Mouse (Mus musculus) CH12.LX (cell line): ENCODE measurements around the gene Gpx3. TPM values are rescaled to one million over a fixed set of nuclear protein-coding genes. Genes with fewer than 3 reads are reported as not detected.

Source experiments
- DNase-seq: peaks from one replicate; pipeline ENCODE4 v3.0.0-alpha.2; 2013; ENCODE audit errors: extremely low read depth
- H3K27ac ChIP-seq: 2 replicates; pipeline ENCODE4 v1.5.1; 2012; ENCODE audit warnings: low read depth, mild to moderate bottlenecking, control low read depth, moderate library complexity; ENCODE audit not compliant: insufficient read depth
- H3K27me3 ChIP-seq: replicated peaks from 2 replicates; pipeline ENCODE3; 2012; ENCODE audit warnings: inconsistent platforms
- H3K36me3 ChIP-seq, 2 experiments: replicated peaks in 1 of 2; 2 replicates each; pipeline versions ENCODE3 to v1.6.1; 2012; ENCODE audit warnings: inconsistent platforms in 1 of 2, low read length in 1 of 2, mild to moderate bottlenecking in 1 of 2, mixed read lengths in 1 of 2, moderate library complexity in 1 of 2; ENCODE audit not compliant: control insufficient read depth in 1 of 2, insufficient read depth in 1 of 2
- H3K4me1 ChIP-seq, 2 experiments: 2 replicates each; pipeline ENCODE4 v1.6.1; 2012; ENCODE audit warnings: inconsistent platforms in 1 of 2, moderate library complexity in 1 of 2; ENCODE audit not compliant: insufficient read depth in 2 of 2, control insufficient read depth in 1 of 2
- H3K4me2 ChIP-seq: 2 replicates; pipeline ENCODE4 v1.6.1; 2012; ENCODE audit warnings: low read depth, mild to moderate bottlenecking, control low read depth; ENCODE audit not compliant: poor library complexity, insufficient read depth, severe bottlenecking
- H3K4me3 ChIP-seq, 3 experiments: fragments of 150-350 bp in 1 of 3; sonication (generic) in 1 of 3; replicated peaks in 1 of 3; 2 replicates each; pipeline versions ENCODE3 to v1.5.1; 2011 to 2012; ENCODE audit warnings: low read depth in 2 of 3, low read length in 2 of 3, mild to moderate bottlenecking in 2 of 3, moderate library complexity in 2 of 3, control low read depth in 1 of 3, improper control_type of control experiment in 1 of 3, inconsistent platforms in 1 of 3, mixed read lengths in 1 of 3; ENCODE audit not compliant: poor library complexity in 1 of 3
- H3K79me2 ChIP-seq: replicated peaks from 2 replicates; pipeline ENCODE4 v1.6.1; 2012; ENCODE audit warnings: mild to moderate bottlenecking, moderate library complexity; ENCODE audit not compliant: control insufficient read depth, poor library complexity, insufficient read depth, severe bottlenecking; ENCODE audit errors: extremely low read depth
- H3K9ac ChIP-seq: 2 replicates; pipeline ENCODE4 v1.6.1; 2012; ENCODE audit warnings: low read depth, mild to moderate bottlenecking, control low read depth, moderate library complexity; ENCODE audit not compliant: insufficient read depth
- H3K9me3 ChIP-seq: replicated peaks from 2 replicates; pipeline ENCODE3; 2012; ENCODE audit warnings: low read length, inconsistent platforms, mixed read lengths
- BHLHE40 ChIP-seq: IDR thresholded peaks from 2 replicates; pipeline ENCODE4 v1.6.1; 2011; ENCODE audit warnings: mild to moderate bottlenecking, low read depth, low read length, improper control_type of control experiment
- CTCF ChIP-seq, 2 experiments: IDR thresholded peaks in 1 of 2; conservative IDR thresholded peaks in 1 of 2; 2 replicates each; pipeline ENCODE4 v1.5.1; 2011 to 2012; ENCODE audit warnings: low read depth in 2 of 2, low read length in 2 of 2, improper control_type of control experiment in 1 of 2, inconsistent platforms in 1 of 2, mild to moderate bottlenecking in 1 of 2, moderate library complexity in 1 of 2
- ETS1 ChIP-seq: conservative IDR thresholded peaks from 2 replicates; pipeline ENCODE4 v1.6.1; 2012; ENCODE audit warnings: low read depth, mild to moderate bottlenecking, inconsistent platforms, low read length, improper control_type of control experiment, moderate library complexity
- GABPA ChIP-seq: IDR thresholded peaks from 2 replicates; pipeline ENCODE4 v1.6.1; 2012; ENCODE audit warnings: low read depth, low read length, improper control_type of control experiment, inconsistent platforms; ENCODE audit not compliant: insufficient replicate concordance
- HCFC1 ChIP-seq: IDR thresholded peaks from 2 replicates; pipeline ENCODE4 v1.6.1; 2012; ENCODE audit warnings: low read depth, mild to moderate bottlenecking, inconsistent platforms, low read length, improper control_type of control experiment
- IRF4 ChIP-seq: IDR thresholded peaks from 2 replicates; pipeline ENCODE4 v1.6.1; 2014; ENCODE audit warnings: low read depth, mild to moderate bottlenecking, inconsistent platforms, low read length, improper control_type of control experiment
- JUN ChIP-seq: IDR thresholded peaks from 2 replicates; pipeline ENCODE4 v1.6.1; 2011; ENCODE audit warnings: low read depth, mild to moderate bottlenecking, low read length, improper control_type of control experiment, moderate library complexity; ENCODE audit not compliant: insufficient read depth
- JUND ChIP-seq: conservative IDR thresholded peaks from 2 replicates; pipeline ENCODE4 v1.6.1; 2011; ENCODE audit warnings: low read depth, low read length, improper control_type of control experiment
- MAFK ChIP-seq: IDR thresholded peaks from 2 replicates; pipeline ENCODE4 v1.6.1; 2011; ENCODE audit warnings: low read length, improper control_type of control experiment; ENCODE audit not compliant: insufficient replicate concordance
- MAZ ChIP-seq: IDR thresholded peaks from 2 replicates; pipeline ENCODE4 v1.6.1; 2012; ENCODE audit warnings: low read depth, mild to moderate bottlenecking, inconsistent platforms, low read length, improper control_type of control experiment, moderate library complexity
- MEF2A ChIP-seq: IDR thresholded peaks from 2 replicates; pipeline ENCODE4 v1.6.1; 2014; ENCODE audit warnings: low read depth, mild to moderate bottlenecking, inconsistent platforms, low read length, improper control_type of control experiment, borderline replicate concordance
- NRF1 ChIP-seq: IDR thresholded peaks from 2 replicates; pipeline ENCODE4 v1.6.1; 2014; ENCODE audit warnings: low read depth, mild to moderate bottlenecking, inconsistent platforms, low read length, improper control_type of control experiment, moderate library complexity
- PAX5 ChIP-seq: IDR thresholded peaks from 2 replicates; pipeline ENCODE4 v1.6.1; 2012; ENCODE audit warnings: low read length, inconsistent platforms, mixed read lengths
- POLR2AphosphoS2 ChIP-seq: IDR thresholded peaks from 2 replicates; pipeline ENCODE4 v1.6.1; 2011; ENCODE audit warnings: low read depth, low read length, improper control_type of control experiment
- RAD21 ChIP-seq: IDR thresholded peaks from 2 replicates; pipeline ENCODE4 v1.6.1; 2011; ENCODE audit warnings: low read depth, mild to moderate bottlenecking, low read length, improper control_type of control experiment, moderate library complexity
- RCOR1 ChIP-seq: conservative IDR thresholded peaks from 2 replicates; pipeline ENCODE4 v1.6.1; 2012; ENCODE audit warnings: low read depth, mild to moderate bottlenecking, inconsistent platforms, low read length, improper control_type of control experiment
- SIN3A ChIP-seq: IDR thresholded peaks from 2 replicates; pipeline ENCODE4 v1.6.1; 2012; ENCODE audit warnings: low read length, improper control_type of control experiment, inconsistent platforms
- SMC3 ChIP-seq: IDR thresholded peaks from 2 replicates; pipeline ENCODE4 v1.6.1; 2011; ENCODE audit warnings: low read depth, low read length, improper control_type of control experiment
- TCF12 ChIP-seq: IDR thresholded peaks from 2 replicates; pipeline ENCODE4 v1.6.1; 2014; ENCODE audit warnings: low read depth, mild to moderate bottlenecking, inconsistent platforms, low read length, improper control_type of control experiment
- USF2 ChIP-seq: conservative IDR thresholded peaks from 2 replicates; pipeline ENCODE4 v1.6.1; 2011; ENCODE audit warnings: low read depth, low read length, improper control_type of control experiment
- ZC3H11A ChIP-seq: IDR thresholded peaks from 2 replicates; pipeline ENCODE4 v1.6.1; 2012; ENCODE audit warnings: low read depth, mild to moderate bottlenecking, inconsistent platforms, low read length, improper control_type of control experiment
- ZKSCAN1 ChIP-seq: IDR thresholded peaks from 2 replicates; pipeline ENCODE4 v1.6.1; 2012; ENCODE audit warnings: low read depth, inconsistent platforms, low read length, improper control_type of control experiment, borderline replicate concordance
- ZMIZ1 ChIP-seq: IDR thresholded peaks from 2 replicates; pipeline ENCODE4 v1.6.1; 2012; ENCODE audit warnings: low read depth, mild to moderate bottlenecking, inconsistent platforms, low read length, improper control_type of control experiment
- ZNF384 ChIP-seq: IDR thresholded peaks from 2 replicates; pipeline ENCODE4 v1.6.1; 2012; ENCODE audit warnings: low read depth, low read length, improper control_type of control experiment, inconsistent platforms
- dilution Hi-C: fragments of 300-500 bp; cut with MboI; formaldehyde crosslinking; loops from 2 replicates; pipeline ENCODE4 v1.14.3; 2020; ENCODE audit warnings: low sequenced_read_pairs; ENCODE audit not compliant: extremely low pct_unique_long_range_greater_than_20kb, extremely low pct_ligation_motif_present
- in situ Hi-C: fragments of 300-500 bp; cut with MboI; formaldehyde crosslinking; loops from 3 replicates; pipeline ENCODE4 v1.14.3; 2019; ENCODE audit warnings: low sequenced_read_pairs, low pct_ligation_motif_present, low pct_unique_long_range_greater_than_20kb, mixed read lengths
- polyA plus RNA-seq: library from polyadenylated mRNA; unstranded; fragments of >175 nt; gene quantifications from 2 replicates; pipeline ENCODE4 v1.2.1, GENCODE M21; 2012; ENCODE audit warnings: low read depth; ENCODE audit not compliant: insufficient read length
- total RNA-seq, 2 experiments: library from RNA; depleted of rRNA; stranded (reverse); fragments of 300-350 nt in 1 of 2; fragments of >200 nt in 1 of 2; gene quantifications; 2 replicates each; pipeline ENCODE4 v1.2.3; 2012 to 2014

Gpx3 gene
- total and polyA plus RNA-seq, 3 experiments: 0.63 TPM; not detected in 2

GRCm38 (mm10) chr11:54885406-54885805 lies 16.8 kb upstream of the Gpx3 start:
- H3K27ac ChIP-seq: no peak overlapping the region
- in situ Hi-C loops (loop anchor here (5.0 to 25.0 kb wide), 4 partner anchors 42 to 502 kb away; partner anchors contain the start of gene Slc36a3), dilution Hi-C loops (no loop called here)
- H3K9ac ChIP-seq: no peak overlapping the region
- no peak overlapping the region for H3K4me2 ChIP-seq
- H3K79me2 ChIP-seq: no peaks in the 10 kb centered on the region
- DNase-seq: no peak
- no peak overlapping the region for H3K4me3 ChIP-seq
- no peak for TF ChIP-seq NRF1
- TF ChIP-seq JUND: no peak
- no peak for TF ChIP-seq GABPA
- TF ChIP-seq ZC3H11A: no peak
- TF ChIP-seq MEF2A: no peak
- no peak for TF ChIP-seq RAD21
- TF ChIP-seq HCFC1: no peak
- TF ChIP-seq ETS1: no peak
- TF ChIP-seq ZKSCAN1: no peak
- TF ChIP-seq POLR2AphosphoS2: no peak
- no peak for TF ChIP-seq SMC3
- no peak for TF ChIP-seq IRF4
- no peak for TF ChIP-seq SIN3A
- H3K4me1 ChIP-seq: peaks cover 5 to 13% of the 10 kb centered on the region in 2 experiments
- no peaks in the 10 kb centered on the region for H3K9me3 ChIP-seq
- H3K27me3 ChIP-seq: no peaks in the 10 kb centered on the region
- no peaks in the 10 kb centered on the region for H3K36me3 ChIP-seq

- no peaks in the 10 kb centered on the region for H3K9me3 ChIP-seq
- no peak overlapping the region for H3K4me3 ChIP-seq
- dilution Hi-C loops (no loop called here), in situ Hi-C loops (loop anchor here (5.0 to 25.0 kb wide), 4 partner anchors 39 to 499 kb away; partner anchors contain the start of gene Slc36a3)
- H3K36me3 ChIP-seq: no peaks in the 10 kb centered on the region
- TF ChIP-seq POLR2AphosphoS2 (no peak), SMC3 (no peak), ZNF384 (no peak), USF2 (no peak), BHLHE40 (no peak), TCF12 (no peak), RCOR1 (no peak), PAX5 (no peak), ETS1 (no peak), MAZ (no peak), JUN (no peak), ZMIZ1 (no peak), HCFC1 (no peak), SIN3A (no peak), CTCF (conservative IDR thresholded peaks at IDR 0.05 in 1 of 2, IDR thresholded peaks at IDR 0.05 in 1 of 2; ENCODE audit: low read depth in 2 of 2, low read length in 2 of 2) (no peak), MAFK (no peak)
- DNase-seq: no peak
- no peak overlapping the region for H3K4me2 ChIP-seq
- H3K27ac ChIP-seq: no peak overlapping the region
- no peaks in the 10 kb centered on the region for H3K27me3 ChIP-seq
- no peaks in the 10 kb centered on the region for H3K79me2 ChIP-seq
- H3K4me1 ChIP-seq: peaks cover 5 to 13% of the 10 kb centered on the region in 2 experiments
- H3K9ac ChIP-seq: no peak overlapping the region
Measured at GRCm38 (mm10) chr11:54887927-54888326, 14.3 kb upstream of the Gpx3 start.
